Mouse (Mus musculus) heart, postnatal 0 days (tissue): ENCODE results near the gene Gys1.

Source experiments
- CTCF ChIP-seq: IDR thresholded peaks from 2 replicates; pipeline ENCODE4 v1.5.1; 2016; ENCODE audit warnings: antibody characterized with exemption, control low read depth, low read depth
- EP300 ChIP-seq: IDR thresholded peaks from 2 replicates; pipeline ENCODE4 v1.6.1; 2016; ENCODE audit warnings: antibody characterized with exemption, low read depth

- TF ChIP-seq CTCF (no peak), EP300 (no peak)
Measured at GRCm38 (mm10) chr7:45415636-45416035, 19.0 kb upstream of the Gys1 start.
